Mouse (Mus musculus) cerebral cortex, adult 2 months (tissue): ENCODE results near the gene Sptlc2.

Source experiments
- WGBS: fragments of 180-500 bp; shearing (Covaris S2); methylation state at CpG from one replicate; pipeline ENCODE4 v1.1.7; 2018; 5-methylcytosine and 5-hydroxymethylcytosine counted together

Sptlc2 gene

DNA sequence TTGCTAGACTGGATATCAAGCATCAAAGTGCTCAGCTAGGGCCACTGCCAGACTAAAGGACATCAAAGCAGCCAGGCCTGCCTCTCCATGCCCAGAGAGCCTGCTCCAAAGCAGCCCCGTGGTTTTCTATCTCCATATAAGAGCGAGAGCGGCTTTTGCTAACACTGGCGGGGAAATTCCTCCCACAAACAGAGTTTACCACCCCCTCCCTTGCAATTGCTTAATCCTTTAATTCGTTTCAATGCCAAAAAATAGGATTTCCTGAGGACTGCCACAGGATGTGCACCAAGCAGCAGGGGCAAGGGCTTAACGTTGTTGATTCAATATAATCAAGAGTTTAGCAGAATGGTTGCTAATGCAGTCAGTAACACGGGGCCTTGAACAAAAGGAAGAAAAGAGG, 60.5 kb downstream of the Sptlc2 start:
- WGBS, result 35% methylated on average over 7 of the region's 7 CpGs

- WGBS, result 96% methylated on average over 3 of the region's 3 CpGs
These were observed 62.7 kb downstream of the Sptlc2 start for GRCm38 (mm10) chr12:87325452-87325851.

GRCm38 (mm10) chr12:87319229-87319628, 68.9 kb downstream of the Sptlc2 start:
- 86% methylated on average over 3 of the region's 3 CpGs for WGBS

- WGBS, result 60% methylated on average over 1 of the region's 1 CpGs
These were observed 70.2 kb downstream of the Sptlc2 start for GRCm38 (mm10) chr12:87317951-87318350.

DNA sequence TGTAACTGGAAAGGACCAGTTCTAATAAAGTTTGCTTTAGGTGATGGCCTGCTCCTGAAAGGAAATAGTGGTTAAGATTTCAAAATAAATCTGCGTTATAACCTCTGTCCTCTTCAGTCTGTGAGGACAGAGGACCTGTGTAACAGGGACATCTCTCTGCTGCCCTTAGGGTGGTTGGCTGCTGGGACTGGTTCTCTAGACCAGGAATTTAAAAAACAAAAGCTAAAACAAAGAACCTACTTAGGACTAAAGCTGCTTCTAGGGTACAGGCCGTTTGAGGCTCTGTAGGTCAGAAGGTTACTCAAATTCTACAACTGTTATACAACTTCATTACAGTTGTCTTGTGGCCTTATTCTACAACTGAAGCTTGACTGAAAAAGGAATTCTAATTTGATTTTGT, 75.1 kb downstream of the Sptlc2 start:
- WGBS, result 68% methylated on average over 2 of the region's 2 CpGs

- 74% methylated on average over 4 of the region's 4 CpGs for WGBS
These were observed 81.6 kb downstream of the Sptlc2 start for GRCm38 (mm10) chr12:87306584-87306844.

DNA sequence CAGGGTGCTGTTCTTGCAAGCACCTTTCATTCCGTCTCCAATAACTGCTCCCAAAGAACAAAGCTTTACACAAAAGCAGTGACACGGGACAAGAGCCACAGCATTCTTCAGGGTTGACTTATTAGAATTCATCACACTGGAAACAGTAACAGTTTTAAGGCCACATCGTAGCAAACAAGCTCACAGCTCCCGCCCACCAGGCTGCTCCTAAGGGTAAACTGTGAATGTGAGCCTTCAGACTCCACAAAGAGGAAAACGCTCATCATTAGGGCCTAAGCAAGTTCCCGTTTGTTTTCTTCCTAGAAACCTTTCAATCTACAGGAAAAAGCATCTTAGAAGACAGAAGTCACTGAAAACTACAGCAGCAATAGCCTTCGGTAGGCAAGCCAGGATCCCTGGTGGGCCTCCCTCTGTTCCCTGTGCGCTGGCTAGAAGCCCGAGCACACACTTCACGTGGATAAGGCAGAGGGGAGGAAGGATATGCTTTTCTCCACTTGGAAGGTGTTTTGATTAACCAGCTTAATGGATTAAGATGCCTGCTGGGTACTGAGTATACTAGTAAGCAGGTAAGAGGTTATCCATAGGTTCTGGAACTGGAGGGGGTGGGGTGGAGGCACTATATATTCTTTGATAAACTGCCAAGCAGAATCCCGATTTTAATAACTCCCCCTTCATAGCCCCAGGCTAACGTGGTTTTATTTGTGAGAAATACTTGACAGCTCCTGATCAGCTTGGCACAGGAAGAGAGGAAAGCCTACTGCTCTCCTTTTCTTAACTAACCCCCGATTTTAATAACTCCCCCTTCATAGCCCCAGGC, 82.2 kb downstream of the Sptlc2 start:
- WGBS, result 30% methylated on average over 13 of the region's 13 CpGs

- 51% methylated on average over 4 of the region's 4 CpGs for WGBS
These were observed 87.0 kb downstream of the Sptlc2 start for GRCm38 (mm10) chr12:87301189-87301588.

- 6% methylated on average over 9 of the region's 9 CpGs for WGBS
These were observed 87.8 kb downstream of the Sptlc2 start for GRCm38 (mm10) chr12:87300441-87300690.

DNA sequence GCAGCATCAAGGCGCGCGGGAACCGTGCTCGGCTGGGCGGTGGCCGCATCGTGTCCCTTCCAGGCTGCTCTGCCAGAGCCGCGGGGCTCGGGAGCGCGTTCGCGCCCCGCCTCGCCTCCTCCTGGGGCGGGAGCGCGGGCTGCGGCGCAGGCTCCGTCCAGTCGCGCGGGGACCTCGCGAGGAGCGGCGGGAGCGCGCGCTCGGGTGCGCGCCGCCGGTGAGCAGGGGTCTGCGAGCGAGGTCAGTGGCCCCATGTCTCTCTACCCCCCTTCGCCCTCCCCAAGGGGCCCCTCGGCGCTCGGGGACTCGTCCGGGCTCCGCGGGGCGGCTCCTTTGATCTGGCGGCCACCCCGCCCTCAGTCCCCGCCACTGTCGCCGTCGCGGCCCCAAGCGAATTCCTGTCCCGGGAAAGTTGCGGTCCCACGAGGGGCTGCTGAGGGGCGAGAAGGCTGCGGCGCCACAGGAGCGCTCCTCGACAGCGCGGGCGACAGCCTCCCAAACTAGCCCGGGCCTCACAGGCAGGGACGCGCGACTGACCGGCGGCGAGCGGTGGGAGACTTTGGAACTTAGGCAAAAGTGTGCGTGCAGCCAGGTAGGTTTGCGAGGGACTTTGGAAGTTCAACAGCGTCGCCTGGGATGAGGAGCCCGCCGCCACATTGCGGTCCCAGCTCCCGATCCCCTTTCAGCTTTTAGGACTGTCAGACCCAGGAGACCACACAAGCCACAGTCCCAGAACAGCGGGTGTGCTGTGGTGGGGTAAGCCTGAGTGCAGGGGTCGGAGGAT, 88.3 kb downstream of the Sptlc2 start, which contains the start of gene Ism2:
Gene Ism2, minus strand, starts transcription at position 49 of the 784 bp plus-strand sequence.
- under 1% methylated on average over 86 of the region's 86 CpGs for WGBS

GRCm38 (mm10) chr12:87299037-87299656, 89.0 kb downstream of the Sptlc2 start:
- WGBS, result 9% methylated on average over 29 of the region's 29 CpGs

GRCm38 (mm10) chr12:87293934-87294333, 94.2 kb downstream of the Sptlc2 start:
- 89% methylated on average over 6 of the region's 6 CpGs for WGBS

DNA sequence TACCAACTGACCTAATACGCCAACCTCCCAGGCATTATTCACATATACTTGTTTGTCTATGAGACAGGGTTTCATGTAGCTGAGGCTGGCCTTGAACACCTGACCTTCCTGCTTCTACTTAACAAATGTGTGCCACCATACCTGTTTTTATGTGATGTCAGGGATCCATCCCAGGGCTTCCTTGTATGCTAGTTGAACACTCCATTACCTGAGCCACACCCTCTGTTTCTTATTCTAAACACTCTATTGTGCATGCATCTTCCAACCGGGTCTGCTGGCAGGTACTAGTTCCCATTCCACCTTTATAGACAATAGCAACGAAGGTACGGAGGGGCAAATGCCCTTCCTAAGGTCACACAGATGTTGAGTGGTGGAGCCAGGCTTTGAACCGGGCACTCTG, 99.1 kb downstream of the Sptlc2 start:
- WGBS, result 97% methylated on average over 5 of the region's 5 CpGs

GRCm38 (mm10) chr12:87284726-87285125, 103.4 kb downstream of the Sptlc2 start:
- WGBS, result 86% methylated on average over 5 of the region's 5 CpGs

GRCm38 (mm10) chr12:87284268-87284667, 103.9 kb downstream of the Sptlc2 start:
- 88% methylated on average over 4 of the region's 4 CpGs for WGBS

DNA sequence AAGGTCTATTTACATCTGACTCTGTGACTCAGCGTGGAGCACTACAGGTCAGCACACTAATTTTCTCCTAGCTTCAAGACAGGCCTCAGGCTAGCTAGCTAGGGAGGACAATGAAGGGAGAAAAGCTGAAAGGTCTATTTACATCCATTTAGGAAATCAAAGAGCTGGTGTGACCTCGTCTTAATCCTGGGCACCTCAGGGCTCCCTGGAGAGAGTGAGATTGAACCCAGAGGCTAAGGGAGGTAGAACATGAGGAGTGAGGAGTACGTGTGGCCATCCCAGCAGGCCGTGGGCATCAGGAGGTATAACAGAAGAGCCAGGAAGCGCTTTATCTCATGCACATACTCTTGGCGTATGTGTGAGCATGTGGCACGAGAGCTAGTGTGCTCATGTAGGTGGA, 104.4 kb downstream of the Sptlc2 start:
- 86% methylated on average over 7 of the region's 7 CpGs for WGBS

DNA sequence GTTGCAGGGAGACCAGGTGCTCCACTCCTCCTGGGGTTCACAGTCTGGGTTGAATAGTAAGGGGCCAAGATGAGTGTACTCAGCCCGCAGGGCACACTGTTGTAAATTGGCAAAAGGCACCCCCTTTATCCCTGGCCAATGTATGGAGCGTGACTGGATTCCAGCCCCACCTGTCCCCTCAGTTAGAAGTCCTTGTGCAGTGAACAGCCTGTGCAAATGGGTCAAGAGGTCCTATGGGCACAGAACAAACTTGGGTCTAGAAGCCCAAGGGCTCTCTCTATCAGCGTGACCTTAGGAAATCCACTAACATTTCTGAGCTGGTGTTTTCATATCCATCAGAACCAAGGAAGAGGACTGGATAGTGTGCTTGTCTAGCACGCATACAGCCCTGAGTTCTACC, 105.4 kb downstream of the Sptlc2 start:
- 96% methylated on average over 4 of the region's 4 CpGs for WGBS

GRCm38 (mm10) chr12:87281766-87282165, 106.4 kb downstream of the Sptlc2 start:
- WGBS, result 78% methylated on average over 1 of the region's 1 CpGs

- 63% methylated on average over 14 of the region's 14 CpGs for WGBS
These were observed 108.3 kb downstream of the Sptlc2 start for GRCm38 (mm10) chr12:87279879-87280278.

DNA sequence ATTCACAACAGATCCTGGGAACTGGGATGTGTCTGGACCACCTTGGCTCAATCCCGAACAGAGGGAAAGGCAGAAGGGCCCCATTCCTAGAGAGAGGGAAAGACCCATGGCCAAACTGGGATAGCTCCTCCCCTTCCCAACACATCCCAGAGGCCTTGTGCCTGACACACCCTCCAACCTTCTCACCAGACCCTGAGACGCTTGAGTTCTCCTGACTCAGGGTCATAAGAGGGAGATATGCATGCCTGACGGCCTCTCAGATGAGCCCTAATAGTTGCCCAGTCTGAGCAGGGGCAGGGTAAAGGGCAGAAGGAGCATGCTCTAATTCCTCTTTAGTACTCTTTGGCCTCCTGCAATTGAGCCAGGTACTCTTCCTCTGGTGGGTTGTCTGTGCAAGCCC, 108.8 kb downstream of the Sptlc2 start:
- 81% methylated on average over 3 of the region's 3 CpGs for WGBS

DNA sequence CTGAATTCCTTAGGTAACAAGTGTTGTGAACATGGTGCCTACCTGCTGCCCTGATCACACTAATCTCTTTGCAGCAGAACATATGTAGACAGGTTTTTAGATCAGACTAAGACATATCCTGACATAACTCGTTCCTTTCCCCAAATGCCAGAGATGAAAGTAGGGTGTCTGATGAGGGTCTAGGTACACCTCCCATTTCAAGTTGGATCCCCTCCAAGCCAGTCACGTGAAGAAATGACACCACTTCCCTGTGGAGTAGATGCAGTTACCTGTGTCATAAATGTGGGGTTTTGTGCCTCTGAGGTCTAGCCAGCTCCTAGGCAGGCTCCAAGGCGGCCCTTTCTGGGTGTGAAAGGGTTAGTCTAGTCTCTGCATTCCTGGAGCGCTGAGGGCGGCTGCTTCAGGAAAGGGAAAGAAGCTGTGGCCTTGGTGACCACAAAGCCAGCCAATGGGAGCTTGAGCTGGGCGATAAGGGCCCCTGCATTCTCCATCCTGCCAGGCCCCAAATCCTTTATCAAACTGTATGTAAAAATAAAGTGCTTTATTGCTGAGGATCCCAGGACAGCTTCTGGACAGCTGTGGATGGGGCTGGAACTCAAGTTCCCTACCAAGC, 109.9 kb downstream of the Sptlc2 start:
- 53% methylated on average over 6 of the region's 6 CpGs for WGBS

DNA sequence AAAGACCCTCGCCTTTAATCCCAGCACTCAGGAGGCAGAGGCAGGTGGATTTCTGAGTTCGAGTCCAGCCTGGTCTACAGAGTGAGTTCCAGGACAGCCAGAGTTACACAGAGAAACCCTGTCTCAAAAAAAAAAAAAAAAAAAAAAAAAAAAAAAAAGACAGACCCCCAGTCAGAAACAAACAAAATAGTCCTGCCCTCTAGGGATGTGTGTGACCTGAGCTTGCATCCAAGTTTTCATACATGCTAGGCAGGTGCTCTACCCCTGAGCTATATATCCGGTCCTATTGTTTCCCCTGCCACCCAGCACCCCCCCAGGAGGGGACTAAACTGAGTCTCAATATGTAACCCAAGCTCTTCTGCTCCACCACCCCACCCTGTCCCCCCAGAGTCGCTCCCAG, 110.9 kb downstream of the Sptlc2 start:
- 89% methylated on average over 4 of the region's 4 CpGs for WGBS
